Mouse (Mus musculus) stomach, postnatal 0 days (tissue): ENCODE data around the gene Pcca.

Experiments
- CTCF ChIP-seq: IDR thresholded peaks from 2 replicates; pipeline ENCODE4 v1.5.1; 2016; ENCODE audit warnings: antibody characterized with exemption, low read depth, mild to moderate bottlenecking, moderate library complexity
- EP300 ChIP-seq: optimal IDR thresholded peaks from 2 replicates; pipeline ENCODE3; 2016; ENCODE audit warnings: antibody characterized with exemption

- TF ChIP-seq CTCF (peak; percentile 72), EP300 (no peak)
Observed at GRCm38 (mm10) chr14:122902884-122903283, 368.8 kb downstream of the Pcca start.
